Mouse (Mus musculus) heart, embryonic 10.5 days (tissue): ENCODE measurements at regions not wholly inside any gene's neighbourhood (a gene's known extent, or its start where the extent isn't known, plus 50 kb on each side); places are given as distances from the start of the nearest gene placed in this dataset.
A peak's percentile ranks its signal among the peaks of the same experiment; 100 is the strongest.

ENCODE experiments used
- DNase-seq: peaks from one replicate; pipeline ENCODE4 v3.0.0-alpha.2; 2017; ENCODE audit warnings: low spot score
- H3K27ac ChIP-seq: fragments of 300-500 bp; sonication (generic); 2 replicates; pipeline ENCODE4 v1.5.1; 2016; ENCODE audit warnings: mild to moderate bottlenecking
- H3K27me3 ChIP-seq: fragments of 300-500 bp; sonication (generic); 2 replicates; pipeline ENCODE4 v1.6.1; 2016; ENCODE audit warnings: mild to moderate bottlenecking; ENCODE audit not compliant: poor library complexity, insufficient read depth, severe bottlenecking
- H3K36me3 ChIP-seq: fragments of 300-500 bp; sonication (generic); 2 replicates; pipeline ENCODE4 v1.6.1; 2016; ENCODE audit warnings: mild to moderate bottlenecking, moderate library complexity
- H3K4me1 ChIP-seq: fragments of 300-500 bp; sonication (generic); 2 replicates; pipeline ENCODE4 v1.6.1; 2016; ENCODE audit warnings: mild to moderate bottlenecking
- H3K4me3 ChIP-seq: fragments of 300-500 bp; sonication (generic); 2 replicates; pipeline ENCODE4 v1.5.1; 2016; ENCODE audit warnings: mild to moderate bottlenecking, moderate library complexity
- H3K9me3 ChIP-seq: fragments of 300-500 bp; sonication (generic); 2 replicates; pipeline ENCODE4 v1.6.1; 2016; ENCODE audit warnings: mild to moderate bottlenecking, moderate library complexity
- WGBS: fragments of 180-500 bp; shearing (Covaris S2); methylation state at CpG from one replicate; pipeline ENCODE4 v1.1.7; 2016; 5-methylcytosine and 5-hydroxymethylcytosine counted together

- 54% methylated on average over 10 of the region's 10 CpGs for WGBS
- no peaks in the 10 kb centered on the region for H3K9me3 ChIP-seq
- peak overlapping the region; percentile 52; the same call in 1 of the 2 replicates for H3K27ac ChIP-seq
- H3K4me3 ChIP-seq, result no peak overlapping the region
- 0 out of 2 replicates have a peak, but pooled peaks cover 3% of the 10 kb centered on the region for H3K27me3 ChIP-seq
- H3K4me1 ChIP-seq, result peaks cover 8% of the 10 kb centered on the region; the same call in 1 of the 2 replicates
- no peaks in the 10 kb centered on the region for H3K36me3 ChIP-seq
- DNase-seq, result no peak
Measured at GRCm38 (mm10) chr1:90368581-90368980, 164.8 kb downstream of the Ackr3 start.

- Histone ChIP-seq H3K4me1 (peaks cover 6% of the 10 kb centered on the region; the same call in 1 of the 2 replicates), H3K27ac (peak overlapping the region; percentile 52; the same call in 1 of the 2 replicates), H3K4me3 (no peak overlapping the region), H3K9me3 (no peaks in the 10 kb centered on the region), H3K36me3 (no peaks in the 10 kb centered on the region), H3K27me3 (0 out of 2 replicates have a peak, but pooled peaks cover 3% of the 10 kb centered on the region)
- whole genome bisulfite sequencing, result 60% methylated on average over 2 of the region's 2 CpGs
- no peak for DNase-seq
Measured at GRCm38 (mm10) chr1:90369287-90369686, 165.5 kb downstream of the Ackr3 start.

GRCm38 (mm10) chr1:90370766-90371165, 167.0 kb downstream of the Ackr3 start:
- Histone ChIP-seq H3K27me3 (0 out of 2 replicates have a peak, but pooled peaks cover 3% of the 10 kb centered on the region), H3K27ac (no peak overlapping the region; the same call in 1 of the 2 replicates), H3K9me3 (no peaks in the 10 kb centered on the region), H3K36me3 (no peaks in the 10 kb centered on the region), H3K4me3 (no peak overlapping the region), H3K4me1 (peaks cover 6% of the 10 kb centered on the region; the same call in 1 of the 2 replicates)
- WGBS, result 58% methylated on average over 5 of the region's 5 CpGs
- no peak for DNase-seq

GRCm38 (mm10) chr1:90373001-90373400, 169.2 kb downstream of the Ackr3 start:
- H3K27me3 ChIP-seq, result no peaks in the 10 kb centered on the region
- H3K4me1 ChIP-seq, result peaks cover 6% of the 10 kb centered on the region; the same call in 1 of the 2 replicates
- DNase-seq, result no peak
- H3K36me3 ChIP-seq, result no peaks in the 10 kb centered on the region
- H3K27ac ChIP-seq, result no peak overlapping the region
- no peaks in the 10 kb centered on the region for H3K9me3 ChIP-seq
- 83% methylated on average over 5 of the region's 5 CpGs for WGBS
- H3K4me3 ChIP-seq, result no peak overlapping the region

GRCm38 (mm10) chr1:90374517-90374916, 170.7 kb downstream of the Ackr3 start:
- no peak overlapping the region for H3K4me3 ChIP-seq
- no peaks in the 10 kb centered on the region for H3K27me3 ChIP-seq
- WGBS, result 83% methylated on average over 12 of the region's 12 CpGs
- H3K27ac ChIP-seq, result no peak overlapping the region
- H3K9me3 ChIP-seq, result no peaks in the 10 kb centered on the region
- no peaks in the 10 kb centered on the region for H3K36me3 ChIP-seq
- H3K4me1 ChIP-seq, result no peaks in the 10 kb centered on the region
- DNase-seq, result no peak

GRCm38 (mm10) chr1:90380034-90380705, 176.4 kb downstream of the Ackr3 start:
- Histone ChIP-seq H3K36me3 (no peaks in the 10 kb centered on the region), H3K4me3 (no peak overlapping the region), H3K27ac (no peak overlapping the region), H3K27me3 (no peaks in the 10 kb centered on the region), H3K9me3 (no peaks in the 10 kb centered on the region), H3K4me1 (0 out of 2 replicates have a peak, but pooled peaks cover 6% of the 10 kb centered on the region)
- 84% methylated on average over 9 of the region's 9 CpGs for WGBS
- DNase-seq, result no peak

GRCm38 (mm10) chr1:90382941-90383470, 179.2 kb downstream of the Ackr3 start:
- Histone ChIP-seq H3K27ac (no peak overlapping the region), H3K9me3 (no peaks in the 10 kb centered on the region), H3K4me1 (0 out of 2 replicates have a peak, but pooled peaks cover 6% of the 10 kb centered on the region), H3K27me3 (no peaks in the 10 kb centered on the region), H3K4me3 (no peak overlapping the region), H3K36me3 (no peaks in the 10 kb centered on the region)
- 81% methylated on average over 11 of the region's 11 CpGs for WGBS
- DNase-seq, result no peak

GRCm38 (mm10) chr1:90385024-90385423, 181.2 kb downstream of the Ackr3 start:
- Histone ChIP-seq H3K27me3 (no peaks in the 10 kb centered on the region), H3K4me1 (0 out of 2 replicates have a peak, but pooled peaks cover 1% of the 10 kb centered on the region), H3K27ac (no peak overlapping the region), H3K36me3 (no peaks in the 10 kb centered on the region), H3K9me3 (no peaks in the 10 kb centered on the region), H3K4me3 (no peak overlapping the region)
- no peak for DNase-seq
- 72% methylated on average over 4 of the region's 4 CpGs for WGBS

- no peaks in the 10 kb centered on the region for H3K9me3 ChIP-seq
- no peaks in the 10 kb centered on the region for H3K4me1 ChIP-seq
- no peaks in the 10 kb centered on the region for H3K36me3 ChIP-seq
- no peak for DNase-seq
- H3K27ac ChIP-seq, result no peak overlapping the region
- 84% methylated on average over 7 of the region's 7 CpGs for WGBS
- no peak overlapping the region for H3K4me3 ChIP-seq
- no peaks in the 10 kb centered on the region for H3K27me3 ChIP-seq
Measured at GRCm38 (mm10) chr1:90386792-90387191, 183.0 kb downstream of the Ackr3 start.

GRCm38 (mm10) chr1:90390422-90390821, 186.6 kb downstream of the Ackr3 start:
- Histone ChIP-seq H3K27ac (no peak overlapping the region), H3K4me1 (no peaks in the 10 kb centered on the region), H3K4me3 (no peak overlapping the region), H3K9me3 (no peaks in the 10 kb centered on the region), H3K36me3 (no peaks in the 10 kb centered on the region), H3K27me3 (no peaks in the 10 kb centered on the region)
- no peak for DNase-seq
- 87% methylated on average over 7 of the region's 7 CpGs for WGBS

GRCm38 (mm10) chr1:90393861-90394260, 190.1 kb downstream of the Ackr3 start:
- Histone ChIP-seq H3K36me3 (no peaks in the 10 kb centered on the region), H3K4me3 (no peak overlapping the region), H3K4me1 (peaks cover 22% of the 10 kb centered on the region), H3K27ac (no peak overlapping the region), H3K9me3 (no peaks in the 10 kb centered on the region), H3K27me3 (no peaks in the 10 kb centered on the region)
- no peak for DNase-seq
- 76% methylated on average over 5 of the region's 5 CpGs for WGBS

- no peak for DNase-seq
- H3K27me3 ChIP-seq, result no peaks in the 10 kb centered on the region
- no peak overlapping the region for H3K4me3 ChIP-seq
- H3K9me3 ChIP-seq, result no peaks in the 10 kb centered on the region
- H3K27ac ChIP-seq, result no peak overlapping the region
- no peaks in the 10 kb centered on the region for H3K36me3 ChIP-seq
- peaks cover 24% of the 10 kb centered on the region for H3K4me1 ChIP-seq
- WGBS, result 82% methylated on average over 5 of the region's 5 CpGs
Measured at GRCm38 (mm10) chr1:90395331-90396016, 191.7 kb downstream of the Ackr3 start.

GRCm38 (mm10) chr1:90396660-90397059, 192.9 kb downstream of the Ackr3 start:
- Histone ChIP-seq H3K9me3 (no peaks in the 10 kb centered on the region), H3K4me1 (peaks cover 24% of the 10 kb centered on the region), H3K4me3 (no peak overlapping the region), H3K27ac (no peak overlapping the region), H3K36me3 (no peaks in the 10 kb centered on the region), H3K27me3 (no peaks in the 10 kb centered on the region)
- DNase-seq, result no peak
- WGBS, result 63% methylated on average over 1 of the region's 1 CpGs
